Mouse (Mus musculus): ENCODE data around the gene Rita1. TPM values are rescaled to one million over a fixed set of nuclear protein-coding genes. Genes with fewer than 3 reads are reported as not detected.

The Rita1 gene
- polyA plus RNA-seq (2015; fragmentation: Nextera tagmentation; extraction: Ambion mirVana) = 5.8 and 6.9 TPM in 2 replicates

DNA sequence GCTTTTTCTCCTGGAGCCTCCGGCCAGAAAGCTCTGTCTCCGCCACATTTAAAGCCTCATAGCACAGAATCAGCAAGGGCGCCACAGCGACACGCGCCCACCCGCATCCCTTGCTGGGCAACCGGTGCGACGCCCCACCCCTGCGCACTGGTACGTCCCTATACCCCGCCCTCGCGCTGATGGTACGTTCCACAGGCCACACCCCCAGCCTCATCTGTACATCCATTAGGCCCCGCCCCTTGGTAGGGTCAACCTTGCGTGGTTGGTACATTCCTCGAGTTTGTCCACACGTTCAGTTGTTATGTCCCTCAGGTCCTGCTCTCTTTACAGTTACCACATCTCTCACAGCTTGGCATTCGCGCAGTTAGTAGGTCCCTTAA, at the start of gene Rita1, which contains the start of gene Ddx54:
Gene Rita1 (minus strand): TSS at position 148 of the 380 bp plus-strand sequence.
Gene Ddx54 (plus strand): TSS at position 298 of the 380 bp plus-strand sequence.

DNA sequence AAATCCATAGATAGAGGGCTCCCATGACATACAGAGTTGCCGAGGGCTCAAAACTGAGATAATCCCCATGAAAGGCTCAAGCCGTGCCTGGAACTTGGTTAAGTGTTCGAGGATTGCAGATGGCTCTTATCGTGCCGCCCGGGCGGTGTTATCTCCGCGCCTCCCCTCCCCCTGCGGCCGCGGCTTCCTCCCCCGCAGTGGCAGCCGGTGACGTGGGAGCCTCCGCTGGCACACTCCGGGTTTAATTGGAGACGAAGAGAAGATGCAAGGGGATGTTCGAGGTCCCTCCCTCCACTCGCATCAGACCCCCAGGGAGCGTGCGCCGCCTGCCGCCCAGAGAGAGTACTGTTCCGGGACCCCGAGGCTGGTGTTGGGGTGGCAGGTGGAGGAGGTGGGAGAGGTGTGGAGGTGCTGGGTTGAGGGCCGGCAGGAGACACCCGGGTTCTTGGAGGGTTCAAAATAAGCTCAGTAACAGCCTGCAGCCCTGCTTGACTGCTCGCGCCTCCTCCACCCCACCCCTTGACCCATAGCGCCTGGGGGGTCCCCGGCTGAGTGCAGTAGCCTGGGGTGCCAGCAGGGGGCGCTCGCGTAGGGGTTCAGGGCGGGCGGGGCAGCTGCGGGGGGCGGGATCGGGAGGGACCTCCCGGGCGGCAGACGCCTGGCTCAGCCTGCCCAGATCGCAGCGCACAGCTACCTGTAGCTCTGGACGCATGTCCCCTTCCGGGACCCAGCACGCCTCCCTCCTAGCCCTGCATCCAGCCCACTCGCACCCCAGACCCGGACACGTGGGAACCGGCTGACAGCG, 36.4 kb upstream of the Rita1 start, which contains the start of gene Rasal1:
Gene Rasal1 (plus strand): TSS at position 244 of the 805 bp plus-strand sequence.

DNA sequence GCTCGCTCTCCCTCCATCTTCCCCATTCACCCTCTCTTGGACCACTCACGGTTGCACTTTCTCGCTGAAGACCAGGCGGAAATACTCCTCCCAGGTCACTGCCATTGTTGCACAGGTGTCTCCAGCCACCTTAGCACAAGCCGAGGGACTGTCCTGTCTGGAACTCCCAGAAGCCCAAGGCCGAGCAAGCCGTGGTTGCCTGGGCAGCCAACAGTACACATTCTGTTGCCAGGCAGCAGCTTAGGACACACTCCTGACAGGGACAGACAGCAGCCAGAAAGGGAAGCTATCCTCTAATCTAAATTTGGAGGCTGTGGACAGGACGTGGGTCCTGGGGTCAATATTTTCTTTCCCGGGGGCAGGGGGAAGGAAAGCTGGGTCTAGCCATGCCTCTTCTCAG, 21.7 kb upstream of the Rita1 start, which contains the start of gene Cfap73:
Gene Cfap73 (minus strand): TSS at position 105 of the 400 bp plus-strand sequence.

DNA sequence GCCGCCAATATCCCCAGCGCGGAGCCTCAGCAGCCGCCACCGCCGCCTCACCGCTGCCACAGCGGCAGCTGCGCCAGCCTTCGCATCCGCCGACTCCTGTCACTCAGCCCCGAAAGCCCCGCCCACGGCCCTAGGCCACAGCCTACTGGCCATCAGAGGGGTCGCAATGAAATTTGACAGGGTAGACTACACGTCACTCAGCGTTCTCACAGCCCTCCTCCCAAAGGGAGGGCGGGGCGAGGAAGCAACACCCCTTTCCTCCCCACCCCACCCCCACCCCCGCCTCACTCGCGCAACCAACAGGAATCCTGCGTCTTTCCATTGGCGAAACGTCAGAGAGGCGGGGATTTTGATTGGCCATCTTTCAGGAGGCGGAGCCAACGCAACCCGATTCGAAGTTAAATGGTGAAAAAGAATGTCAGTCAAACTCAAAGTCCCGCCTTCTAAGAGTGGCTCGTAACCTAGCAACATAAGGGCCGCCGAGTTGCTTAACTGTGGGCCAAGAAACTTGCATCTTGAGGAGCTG, 23.8 kb downstream of the Rita1 start, which contains the start of the genes Tpcn1 and Iqcd:
Gene Tpcn1 (minus strand): TSS at position 105 of the 526 bp plus-strand sequence.
Gene Iqcd (plus strand): TSS at position 448 of the 526 bp plus-strand sequence.

Other genes starting within 250 kb of the Rita1 start
- gene Lhx5, start 180.9 kb downstream of the Rita1 start, polyA plus RNA-seq (2015; fragmentation: Nextera tagmentation; extraction: Ambion mirVana) = not detected in 2 replicates
- 17.5 and 19.9 TPM in 2 replicates for gene Sdsl, start 139.8 kb downstream of the Rita1 start, polyA plus RNA-seq (2015; fragmentation: Nextera tagmentation; extraction: Ambion mirVana)
- gene Sds, start 136.1 kb downstream of the Rita1 start, polyA plus RNA-seq (2015; fragmentation: Nextera tagmentation; extraction: Ambion mirVana) = not detected in 2 replicates
- gene Plbd2, start 109.0 kb downstream of the Rita1 start, polyA plus RNA-seq (2015; fragmentation: Nextera tagmentation; extraction: Ambion mirVana) = 28.0 and 31.2 TPM in 2 replicates
- 7.7 and 10.8 TPM in 2 replicates for gene Slc8b1, start 101.4 kb downstream of the Rita1 start, polyA plus RNA-seq (2015; fragmentation: Nextera tagmentation; extraction: Ambion mirVana)
- 31.7 and 32.0 TPM in 2 replicates for gene Tpcn1, start 23.9 kb downstream of the Rita1 start, polyA plus RNA-seq (2015; fragmentation: Nextera tagmentation; extraction: Ambion mirVana)
- gene Iqcd, start 23.6 kb downstream of the Rita1 start, polyA plus RNA-seq (2015; fragmentation: Nextera tagmentation; extraction: Ambion mirVana) = 1.6 and 2.4 TPM in 2 replicates
- 19.8 and 21.7 TPM in 2 replicates for gene Ddx54, start 150 bp upstream of the Rita1 start, polyA plus RNA-seq (2015; fragmentation: Nextera tagmentation; extraction: Ambion mirVana)
- not detected in 2 replicates for gene Cfap73, start 21.6 kb upstream of the Rita1 start, polyA plus RNA-seq (2015; fragmentation: Nextera tagmentation; extraction: Ambion mirVana)
- gene Rasal1, start 36.2 kb upstream of the Rita1 start, polyA plus RNA-seq (2015; fragmentation: Nextera tagmentation; extraction: Ambion mirVana) = 0.11 and 0.61 TPM in 2 replicates
- gene Dtx1, start 99.3 kb upstream of the Rita1 start, polyA plus RNA-seq (2015; fragmentation: Nextera tagmentation; extraction: Ambion mirVana) = 0.40 and 0.51 TPM in 2 replicates
- gene Oas2, start 137.3 kb upstream of the Rita1 start, polyA plus RNA-seq (2015; fragmentation: Nextera tagmentation; extraction: Ambion mirVana) = 1.9 and 3.9 TPM in 2 replicates
- gene Oas3, start 165.1 kb upstream of the Rita1 start, polyA plus RNA-seq (2015; fragmentation: Nextera tagmentation; extraction: Ambion mirVana) = 5.3 and 7.7 TPM in 2 replicates
- 0.22 and 0.49 TPM in 2 replicates for gene Oas1e, start 182.9 kb upstream of the Rita1 start, polyA plus RNA-seq (2015; fragmentation: Nextera tagmentation; extraction: Ambion mirVana)
- 1.3 and 1.6 TPM in 2 replicates for gene Oas1c, start 199.9 kb upstream of the Rita1 start, polyA plus RNA-seq (2015; fragmentation: Nextera tagmentation; extraction: Ambion mirVana)
- gene Oas1f, start 234.8 kb upstream of the Rita1 start, polyA plus RNA-seq (2015; fragmentation: Nextera tagmentation; extraction: Ambion mirVana) = not detected in 2 replicates
- gene Oas1h, start 248.8 kb upstream of the Rita1 start, polyA plus RNA-seq (2015; fragmentation: Nextera tagmentation; extraction: Ambion mirVana) = not detected in 2 replicates

Measured in spleen, postnatal 0 days (tissue).